Mouse (Mus musculus): ENCODE measurements around the gene Ubfd1. TPM values are rescaled to one million over a fixed set of nuclear protein-coding genes. Genes with fewer than 3 reads are reported as not detected.

Gene Ubfd1
- 10 to 100 TPM; 10.1 to 12.7 TPM for polyA plus RNA-seq (2017; shearing (Covaris generic))

GRCm38 (mm10) chr7:122066945-122067516, at the start of gene Ubfd1, which contains the start of gene Ears2:
Gene Ubfd1 (plus strand): TSS chr7:122067175.
Gene Ears2 (minus strand): TSS chr7:122067263.
- ATAC-seq: peak; percentile 83

- no peak for ATAC-seq
Observed at GRCm38 (mm10) chr7:122018247-122018646, 48.7 kb upstream of the Ubfd1 start.

DNA sequence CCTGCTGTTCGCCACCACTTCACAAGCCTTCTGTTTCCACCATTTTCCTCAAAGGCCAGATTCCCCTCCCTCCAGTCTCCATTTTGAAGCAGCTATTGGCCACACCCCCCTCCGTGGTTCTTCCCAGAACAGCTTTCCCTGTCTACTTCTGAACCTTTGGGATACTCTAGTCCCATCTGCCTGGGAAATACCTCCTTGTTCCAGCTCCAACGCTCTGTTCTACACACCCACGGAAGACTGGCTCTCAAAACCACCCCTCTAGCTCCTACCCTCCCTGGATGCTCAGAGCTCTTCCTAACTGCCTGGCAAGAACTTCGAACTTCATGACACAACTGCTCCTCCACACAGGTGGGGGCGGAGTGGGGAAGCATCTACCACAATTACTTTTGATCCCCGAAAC, 48.0 kb upstream of the Ubfd1 start:
- no peak for ATAC-seq

DNA sequence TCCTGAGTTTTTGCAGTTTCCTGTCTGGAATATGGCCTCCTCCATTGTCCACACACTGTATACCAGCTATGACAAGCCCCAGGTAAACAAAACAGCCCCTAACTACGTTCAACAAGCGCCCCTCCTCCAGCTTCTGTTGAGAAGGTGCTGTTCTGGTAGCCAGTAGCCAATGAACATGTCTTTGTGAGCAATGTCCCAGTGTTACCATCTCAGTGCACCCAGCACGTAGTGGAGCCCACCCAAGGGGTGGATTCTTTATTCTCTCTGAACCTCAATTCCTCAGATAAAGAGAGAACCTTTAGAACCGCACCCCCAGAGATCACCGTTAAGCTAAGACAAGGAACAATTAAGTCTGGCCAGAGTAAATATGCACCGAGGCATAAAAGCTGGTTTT, 46.7 kb upstream of the Ubfd1 start:
- no peak for ATAC-seq

- ATAC-seq: peak; percentile 91
Observed at GRCm38 (mm10) chr7:122020667-122021354, 46.2 kb upstream of the Ubfd1 start, which contains the start of gene Gga2. Gene Gga2 (minus strand): TSS chr7:122021222.

DNA sequence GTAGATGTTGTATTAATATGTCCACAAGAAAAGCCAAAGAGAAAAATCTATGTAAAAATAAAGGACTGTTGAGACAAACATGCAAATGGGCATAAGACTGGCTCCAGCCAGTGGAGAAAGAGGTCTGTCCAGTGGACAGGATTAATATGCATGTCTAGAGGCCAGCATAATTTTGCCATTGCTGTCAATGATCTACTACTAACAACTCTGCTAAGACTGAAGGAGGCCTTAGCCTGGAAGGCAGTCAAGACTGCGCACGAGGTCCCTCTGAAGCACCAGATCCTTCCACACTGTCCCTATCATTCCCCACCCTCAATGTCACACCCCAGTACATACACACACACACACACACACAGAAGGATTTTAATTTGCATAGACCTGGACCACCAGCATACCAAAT, 44.8 kb upstream of the Ubfd1 start:
- no peak for ATAC-seq

- ATAC-seq: no peak
Observed at GRCm38 (mm10) chr7:122033371-122033770, 33.6 kb upstream of the Ubfd1 start.

DNA sequence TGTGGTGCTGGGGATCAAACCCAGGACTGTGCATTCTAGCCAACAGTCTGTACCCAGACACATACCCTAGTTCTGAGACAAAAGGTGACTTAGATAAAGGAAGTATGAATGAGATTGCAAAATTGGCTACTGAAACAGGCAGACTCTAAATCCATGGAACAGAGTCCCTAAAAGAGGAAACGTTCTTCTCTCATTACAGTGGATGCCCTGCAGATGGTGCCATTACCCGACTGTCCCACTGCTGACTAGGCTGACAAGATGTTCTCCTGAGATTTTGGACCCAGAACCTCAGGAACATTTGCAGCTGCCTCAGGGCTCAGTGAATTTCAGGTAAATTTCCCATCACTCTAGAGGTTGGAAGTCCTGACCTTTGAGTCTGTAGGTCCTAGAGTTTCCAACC, 32.6 kb upstream of the Ubfd1 start:
- ATAC-seq: no peak

- ATAC-seq: no peak
Observed at GRCm38 (mm10) chr7:122044106-122044505, 22.9 kb upstream of the Ubfd1 start.

GRCm38 (mm10) chr7:122045181-122045634, 21.8 kb upstream of the Ubfd1 start:
- ATAC-seq: no peak

- ATAC-seq: no peak
Observed at GRCm38 (mm10) chr7:122045711-122046110, 21.3 kb upstream of the Ubfd1 start.

- no peak for ATAC-seq
Observed at GRCm38 (mm10) chr7:122046813-122047212, 20.2 kb upstream of the Ubfd1 start.

DNA sequence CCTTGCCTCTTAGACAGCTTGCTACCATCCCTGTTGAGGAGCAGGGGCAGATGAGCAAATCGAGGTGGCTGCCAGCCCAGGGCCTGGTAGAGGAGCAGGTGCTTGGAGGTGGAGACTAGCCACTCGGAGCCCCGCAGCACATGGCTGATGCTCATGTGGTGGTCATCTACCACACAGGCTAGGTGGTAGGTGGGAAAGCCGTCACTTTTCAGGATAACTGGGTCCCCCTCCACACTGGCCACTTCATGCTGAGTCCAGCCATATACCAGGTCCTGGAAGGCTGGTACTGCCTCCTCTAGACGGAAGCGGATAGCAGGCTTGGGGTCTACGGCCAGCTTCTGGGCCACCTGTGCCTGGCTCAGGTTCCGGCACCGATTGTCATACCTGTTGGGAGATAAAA, 18.8 kb upstream of the Ubfd1 start:
- ATAC-seq: no peak

- ATAC-seq: no peak
Observed at GRCm38 (mm10) chr7:122050834-122051233, 16.1 kb upstream of the Ubfd1 start.

- ATAC-seq: no peak
Observed at GRCm38 (mm10) chr7:122056633-122057032, 10.3 kb upstream of the Ubfd1 start.

GRCm38 (mm10) chr7:122065656-122066055, 1.3 kb upstream of the Ubfd1 start:
- ATAC-seq: no peak

DNA sequence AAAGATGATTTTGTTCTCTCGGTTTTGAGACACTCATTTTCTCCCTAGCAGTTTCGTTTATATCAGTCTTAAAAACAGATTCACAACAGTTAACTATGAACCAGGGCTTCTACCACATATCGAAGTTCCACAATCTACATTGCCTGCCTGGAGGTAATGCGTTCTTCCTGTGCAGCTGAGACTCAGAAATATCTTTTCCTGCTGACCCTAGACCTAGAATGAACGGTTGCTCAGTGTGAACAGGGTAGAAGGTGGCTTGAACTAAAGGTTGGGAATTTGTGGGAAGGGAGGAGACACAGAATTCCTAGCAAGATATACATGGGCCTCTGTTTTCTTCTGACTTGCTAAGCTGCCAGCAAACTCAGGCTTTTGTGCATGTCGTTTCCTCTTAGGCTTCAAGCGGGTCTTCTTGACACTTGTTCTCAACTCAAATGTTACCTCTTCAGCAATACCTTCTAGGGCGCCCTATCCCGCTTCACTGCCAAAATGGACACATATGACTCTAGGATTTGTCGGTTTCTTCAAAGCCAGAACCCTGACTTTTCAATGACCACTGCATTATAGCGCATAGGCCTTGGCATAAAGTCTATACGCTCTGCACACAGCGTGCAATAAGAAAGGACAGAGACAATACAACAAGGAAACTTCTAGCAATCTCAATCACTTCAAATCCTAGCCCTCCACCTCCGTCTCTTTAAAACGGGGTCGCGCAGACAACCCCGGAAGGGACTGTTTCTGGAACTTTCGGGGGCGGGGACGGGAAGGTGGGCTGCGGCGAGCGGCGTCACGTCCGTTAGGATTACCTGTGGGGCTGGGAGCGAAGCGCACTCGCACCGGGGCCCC, 652 bp upstream of the Ubfd1 start:
- peak; percentile 1 for ATAC-seq

DNA sequence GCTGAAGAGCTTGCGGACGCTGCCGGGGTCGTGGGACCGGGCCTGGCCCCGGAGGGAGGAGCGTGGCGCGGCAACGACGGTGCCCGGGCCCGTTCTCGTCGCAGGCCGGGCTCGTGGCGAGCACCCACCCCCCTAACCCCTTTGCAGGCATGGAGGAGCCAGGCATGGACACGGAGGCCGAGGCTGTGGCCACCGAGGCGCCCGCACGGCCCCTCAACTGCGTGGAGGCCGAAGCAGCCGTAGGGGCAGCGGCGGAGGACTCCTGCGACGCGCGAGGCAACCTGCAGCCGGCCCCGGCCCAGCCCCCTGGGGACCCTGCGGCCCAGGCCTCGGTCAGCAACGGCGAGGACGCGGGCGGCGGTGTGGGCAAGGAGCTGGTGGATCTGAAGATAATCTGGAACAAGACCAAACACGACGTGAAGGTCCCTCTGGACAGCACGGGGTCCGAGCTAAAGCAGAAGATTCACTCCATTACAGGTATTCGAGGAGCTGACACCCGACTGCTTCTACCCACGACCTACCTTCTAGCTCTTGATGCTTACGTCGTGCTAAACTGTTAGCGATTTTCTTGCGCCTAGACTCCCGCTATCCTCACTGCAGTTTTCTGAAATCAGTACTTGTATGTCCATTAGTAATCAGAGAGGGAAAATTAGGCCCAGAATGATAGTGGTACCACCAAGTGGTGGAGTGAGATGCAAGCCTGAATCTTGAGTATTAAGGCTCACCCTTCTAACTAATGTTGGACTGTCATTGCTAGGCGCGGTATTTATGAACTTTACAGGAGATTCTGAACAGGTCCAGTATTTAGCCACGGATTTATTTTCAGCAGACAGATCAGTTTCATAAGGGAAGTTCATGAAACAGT, 774 bp downstream of the Ubfd1 start:
- ATAC-seq: no peak

DNA sequence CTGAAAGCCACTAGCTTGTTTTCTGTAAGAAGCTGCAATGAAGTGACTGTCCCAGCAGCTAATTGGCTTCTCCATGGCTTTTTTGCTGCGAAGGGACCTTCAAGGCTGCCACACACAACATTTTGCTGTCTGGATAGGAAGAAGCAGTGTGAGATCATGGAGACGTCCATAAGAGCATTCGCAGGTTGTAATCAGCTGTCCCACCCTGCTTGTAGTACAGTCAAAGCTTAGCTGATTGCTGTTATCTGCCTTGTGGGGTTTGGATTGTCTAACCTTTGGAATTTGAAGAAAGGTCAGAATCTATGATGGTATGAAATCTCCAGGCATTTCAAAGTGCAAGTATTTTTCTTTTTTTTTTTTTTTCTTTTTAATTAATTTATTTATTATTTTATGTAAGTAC, 7.4 kb downstream of the Ubfd1 start:
- no peak for ATAC-seq

- ATAC-seq: no peak
Observed at GRCm38 (mm10) chr7:122079798-122080554, 13.0 kb downstream of the Ubfd1 start.

DNA sequence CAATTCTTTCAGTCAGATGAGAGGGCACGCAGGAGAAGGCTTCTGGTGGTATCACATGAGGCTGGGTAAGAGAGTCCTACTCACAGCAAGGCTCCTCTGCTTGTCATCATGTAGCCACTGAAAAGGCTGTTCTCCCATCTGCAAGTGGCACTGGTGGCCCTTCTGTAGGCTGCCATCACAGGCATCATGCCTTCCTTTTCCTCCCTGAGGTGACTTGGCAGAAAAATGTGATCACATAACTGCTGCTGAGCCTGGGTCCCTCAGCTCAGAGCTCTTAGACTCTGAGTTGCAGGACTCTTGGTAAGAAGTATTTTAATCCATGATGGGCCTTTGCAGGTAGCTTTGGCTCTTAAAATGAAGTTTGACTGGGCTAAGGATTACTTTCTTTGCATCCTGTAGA, 14.1 kb downstream of the Ubfd1 start:
- ATAC-seq: no peak

Data from activated CD4-positive, CD25-positive, alpha-beta regulatory T cell, adult 4 months (primary cell).